Mouse (Mus musculus) lung, embryonic 16.5 days (tissue): ENCODE results near the gene Pcnx3. TPM values are rescaled to one million over a fixed set of nuclear protein-coding genes. Genes with fewer than 3 reads are reported as not detected.

Source experiments
- ATAC-seq: fragments of 200-750 bp; cut with Nextera tagmentation; 2 replicates; pipeline ENCODE4 v1.8.0; 2017; ENCODE audit warnings: low read depth, mild to moderate bottlenecking, moderate library complexity
- H3K27ac ChIP-seq: fragments of 300-500 bp; sonication (generic); 2 replicates; pipeline ENCODE4 v1.5.1; 2014; ENCODE audit warnings: mild to moderate bottlenecking, control low read depth, low read length
- H3K27me3 ChIP-seq: fragments of 300-500 bp; sonication (generic); 2 replicates; pipeline ENCODE4 v1.6.1; 2014; ENCODE audit warnings: low read depth, low read length, mixed read lengths; ENCODE audit not compliant: control insufficient read depth, insufficient read depth
- H3K36me3 ChIP-seq: fragments of 300-500 bp; sonication (generic); 2 replicates; pipeline ENCODE4 v1.6.1; 2014; ENCODE audit warnings: low read length; ENCODE audit not compliant: control insufficient read depth, insufficient read depth
- H3K4me1 ChIP-seq: fragments of 300-500 bp; sonication (generic); replicated peaks from 2 replicates; pipeline ENCODE4 v1.6.1; 2014; ENCODE audit warnings: low read length, mixed read lengths; ENCODE audit not compliant: control insufficient read depth, insufficient read depth
- H3K4me2 ChIP-seq: fragments of 300-500 bp; sonication (generic); 2 replicates; pipeline ENCODE4 v1.6.1; 2014; ENCODE audit warnings: low read depth, low read length, control low read depth
- H3K4me3 ChIP-seq: fragments of 300-500 bp; sonication (generic); 2 replicates; pipeline ENCODE4 v1.5.1; 2014; ENCODE audit warnings: mild to moderate bottlenecking, low read length, control low read depth
- H3K9ac ChIP-seq: fragments of 300-500 bp; sonication (generic); 2 replicates; pipeline ENCODE4 v1.6.1; 2014; ENCODE audit warnings: low read length, control low read depth
- H3K9me3 ChIP-seq: fragments of 300-500 bp; sonication (generic); 2 replicates; pipeline ENCODE4 v1.6.1; 2016; ENCODE audit warnings: low read length; ENCODE audit not compliant: control insufficient read depth
- WGBS: fragments of 180-500 bp; shearing (Covaris S2); extraction: QIAGEN DNeasy Blood & Tissue Kit; methylation state at CpG from one replicate; pipeline ENCODE4 v1.1.7; 2014; 5-methylcytosine and 5-hydroxymethylcytosine counted together
- polyA plus RNA-seq: library from polyadenylated mRNA; unstranded; fragments of >200 nt; fragmentation: Nextera tagmentation; extraction: Ambion mirVana; gene quantifications from 2 replicates; pipeline ENCODE4 v1.2.1, GENCODE M21; 2015

Pcnx3 gene
- polyA plus RNA-seq, 1 experiment from 2014 or later, result 18.3 TPM

GRCm38 (mm10) chr19:5666386-5666785, 22.3 kb downstream of the Pcnx3 start:
- ATAC-seq, result no peak
- WGBS, result 83% methylated on average over 18 of the region's 18 CpGs
- peaks cover 27% of the 10 kb centered on the region for H3K36me3 ChIP-seq

GRCm38 (mm10) chr19:5665465-5665864, 23.2 kb downstream of the Pcnx3 start:
- Histone ChIP-seq H3K9ac (no peak overlapping the region), H3K4me2 (no peak overlapping the region), H3K27me3 (no peaks in the 10 kb centered on the region), H3K9me3 (no peaks in the 10 kb centered on the region), H3K27ac (no peak overlapping the region), H3K4me3 (no peak overlapping the region), H3K4me1 (peaks cover 14% of the 10 kb centered on the region), H3K36me3 (peaks cover 24% of the 10 kb centered on the region)
- WGBS, result 80% methylated on average over 15 of the region's 15 CpGs
- no peak for ATAC-seq

More at GRCm38 (mm10) chr19:5666386-5666785, 22.3 kb downstream of the Pcnx3 start:
- no peaks in the 10 kb centered on the region for H3K27me3 ChIP-seq
- H3K9ac ChIP-seq, result no peak overlapping the region
- H3K9me3 ChIP-seq, result no peaks in the 10 kb centered on the region
- no peak overlapping the region for H3K4me2 ChIP-seq
- peaks cover 14% of the 10 kb centered on the region for H3K4me1 ChIP-seq
- H3K27ac ChIP-seq, result no peak overlapping the region
- no peak overlapping the region for H3K4me3 ChIP-seq

- Histone ChIP-seq H3K27ac (no peak overlapping the region), H3K9me3 (no peaks in the 10 kb centered on the region), H3K9ac (no peak overlapping the region), H3K4me3 (no peak overlapping the region), H3K36me3 (peaks cover 24% of the 10 kb centered on the region), H3K4me2 (no peak overlapping the region), H3K27me3 (no peaks in the 10 kb centered on the region), H3K4me1 (peaks cover 14% of the 10 kb centered on the region)
- ATAC-seq, result no peak
- WGBS, result 90% methylated on average over 10 of the region's 10 CpGs
Measured at GRCm38 (mm10) chr19:5664669-5665257, 23.9 kb downstream of the Pcnx3 start.

GRCm38 (mm10) chr19:5662981-5663913, 25.5 kb downstream of the Pcnx3 start, which contains the start of gene Sipa1:
Gene Sipa1 (minus strand): TSS chr19:5663707.
- no peaks in the 10 kb centered on the region for H3K27me3 ChIP-seq
- ATAC-seq, result peak; percentile 95

GRCm38 (mm10) chr19:5662310-5662709, 26.4 kb downstream of the Pcnx3 start:
- H3K9ac ChIP-seq, result peak overlapping the region; percentile 76
- WGBS, result 63% methylated on average over 8 of the region's 8 CpGs
- peaks cover 32% of the 10 kb centered on the region for H3K36me3 ChIP-seq
- H3K4me1 ChIP-seq, result peaks cover 14% of the 10 kb centered on the region
- peak overlapping the region; percentile 90 for H3K27ac ChIP-seq
- no peaks in the 10 kb centered on the region for H3K9me3 ChIP-seq
- peak overlapping the region; percentile 68 for H3K4me2 ChIP-seq
- H3K27me3 ChIP-seq, result no peaks in the 10 kb centered on the region
- H3K4me3 ChIP-seq, result peak overlapping the region; percentile 63
- ATAC-seq, result no peak

More at GRCm38 (mm10) chr19:5662981-5663913, 25.5 kb downstream of the Pcnx3 start, which contains the start of gene Sipa1:
- WGBS, result 2% methylated on average over 32 of the region's 32 CpGs
- no peaks in the 10 kb centered on the region for H3K9me3 ChIP-seq
- H3K36me3 ChIP-seq, result peaks cover 30% of the 10 kb centered on the region
- peaks cover 14% of the 10 kb centered on the region for H3K4me1 ChIP-seq
- H3K27ac ChIP-seq, result peak within 1 kb of the TSS; percentile 90
- peak within 1 kb of the TSS; percentile 76 for H3K9ac ChIP-seq
- peak within 1 kb of the TSS; percentile 68 for H3K4me2 ChIP-seq
- peak within 1 kb of the TSS; percentile 63 for H3K4me3 ChIP-seq

- peak; percentile 20 for ATAC-seq
- peak overlapping the region; percentile 90 for H3K27ac ChIP-seq
Measured at GRCm38 (mm10) chr19:5660942-5661751, 27.6 kb downstream of the Pcnx3 start.

GRCm38 (mm10) chr19:5654720-5655298, 33.9 kb downstream of the Pcnx3 start:
- Histone ChIP-seq H3K4me1 (peaks cover 9% of the 10 kb centered on the region), H3K27me3 (no peaks in the 10 kb centered on the region), H3K9me3 (no peaks in the 10 kb centered on the region), H3K36me3 (peaks cover 20% of the 10 kb centered on the region; the same call in 1 of the 2 replicates), H3K9ac (peak overlapping the region; percentile 47), H3K27ac (no peak overlapping the region), H3K4me3 (peak overlapping the region; percentile 44), H3K4me2 (peak overlapping the region; percentile 71)
- 21% methylated on average over 43 of the region's 43 CpGs for WGBS
- ATAC-seq, result peak; percentile 15; the same call in 1 of the 2 replicates

More at GRCm38 (mm10) chr19:5660942-5661751, 27.6 kb downstream of the Pcnx3 start:
- Histone ChIP-seq H3K36me3 (peaks cover 22% of the 10 kb centered on the region), H3K9me3 (no peaks in the 10 kb centered on the region), H3K27me3 (no peaks in the 10 kb centered on the region), H3K4me3 (peak overlapping the region; percentile 63), H3K4me1 (peaks cover 14% of the 10 kb centered on the region), H3K9ac (peak overlapping the region; percentile 58), H3K4me2 (peak overlapping the region; percentile 68)
- WGBS, result 72% methylated on average over 16 of the region's 16 CpGs

GRCm38 (mm10) chr19:5653969-5654719, 34.6 kb downstream of the Pcnx3 start:
- ATAC-seq, result peak; percentile 66
- 16% methylated on average over 62 of the region's 62 CpGs for WGBS
- peak overlapping the region; percentile 44 for H3K4me3 ChIP-seq
- peak overlapping the region; percentile 71 for H3K4me2 ChIP-seq
- H3K27me3 ChIP-seq, result no peaks in the 10 kb centered on the region
- peaks cover 13% of the 10 kb centered on the region for H3K4me1 ChIP-seq
- H3K9me3 ChIP-seq, result no peaks in the 10 kb centered on the region
- H3K9ac ChIP-seq, result peak overlapping the region; percentile 47
- H3K27ac ChIP-seq, result no peak overlapping the region
- H3K36me3 ChIP-seq, result peaks cover 18% of the 10 kb centered on the region; the same call in 1 of the 2 replicates
